Mouse (Mus musculus) brain, embryonic 14.5 days (tissue): ENCODE results near the gene Dennd1a.

Source experiments
- CTCF ChIP-seq: fragments of 200-500 bp; IDR thresholded peaks from 2 replicates; pipeline ENCODE4 v1.5.1; 2012; ENCODE audit warnings: inconsistent platforms, mild to moderate bottlenecking, moderate library complexity, borderline replicate concordance; ENCODE audit not compliant: insufficient read depth, insufficient read length; ENCODE audit errors: extremely low read depth
- POLR2A ChIP-seq: fragments of 200-500 bp; IDR thresholded peaks from 2 replicates; pipeline ENCODE4 v1.6.1; 2012; ENCODE audit warnings: mild to moderate bottlenecking, inconsistent platforms, borderline replicate concordance; ENCODE audit not compliant: poor library complexity, insufficient read depth, insufficient read length, severe bottlenecking; ENCODE audit errors: extremely low read depth

- no peak for TF ChIP-seq CTCF
- TF ChIP-seq POLR2A = no peak
These were observed 121.2 kb downstream of the Dennd1a start for GRCm38 (mm10) chr2:38165966-38166365.
